In genomic region chr15:10175656-10176055, GRCm38 (mm10) we compare ENCODE assay signal across 35 mouse cellular contexts. TPM values are rescaled to one million over a fixed set of nuclear protein-coding genes. Genes with fewer than 3 reads are reported as not detected.
DNase-seq lines count a peak whose midpoint lies in the region; ATAC-seq and TF ChIP-seq lines count a peak whose summit lies in the region.
"Had no signal": no experiment of that assay in that cellular context is flagged by ENCODE, and none has a peak within 500 bp of the region (broad histone marks: within the 10 kb centered on the region; RNA-seq: fewer than 3 reads in every experiment).

No protein-coding gene starts in this region.

- no peak for TF ChIP-seq CTCF in C2C12 (IDR thresholded peaks at IDR 0.05; ENCODE audit: control insufficient read depth, insufficient read depth, insufficient read length)

- H3K79me2 ChIP-seq in C2C12 (ENCODE audit: control insufficient read depth, insufficient read depth) = no peaks in the 10 kb centered on the region

- H3K27ac ChIP-seq in hindbrain, embryonic 13.5 days = no peak overlapping the region
- H3K27ac ChIP-seq: embryonic facial prominence, embryonic 13.5 days; forebrain, embryonic 10.5 days; forebrain, embryonic 15.5 days; heart, embryonic 10.5 days; heart, embryonic 15.5 days; hindbrain, postnatal 0 days; layer of hippocampus, adult 2 months; limb, embryonic 10.5 days; limb, embryonic 15.5 days; liver, embryonic 14.5 days; macrophage; neural tube, embryonic 12.5 days; stomach, postnatal 0 days had no signal

- no peak overlapping the region for H3K4me2 ChIP-seq in hindbrain, embryonic 13.5 days
- H3K4me2 ChIP-seq: embryonic facial prominence, embryonic 13.5 days; forebrain, embryonic 15.5 days; heart, embryonic 15.5 days; limb, embryonic 15.5 days; midbrain, embryonic 11.5 days; neural tube, embryonic 12.5 days had no signal

- no peaks in the 10 kb centered on the region for H3K36me3 ChIP-seq in C2C12 (ENCODE audit: control insufficient read depth, insufficient read depth)
- no peaks in the 10 kb centered on the region for H3K36me3 ChIP-seq in hindbrain, embryonic 13.5 days
- H3K36me3 ChIP-seq: embryonic facial prominence, embryonic 13.5 days; forebrain, embryonic 10.5 days; forebrain, embryonic 15.5 days; G1E; heart, embryonic 10.5 days; heart, embryonic 15.5 days; limb, embryonic 10.5 days; limb, embryonic 15.5 days; neural tube, embryonic 12.5 days had no signal

- no peaks in the 10 kb centered on the region for H3K79me3 ChIP-seq in C2C12 (ENCODE audit: low read depth)

- no peak overlapping the region for H3K4me3 ChIP-seq in C2C12 (ENCODE audit: insufficient read depth, poor library complexity, severe bottlenecking)
- H3K4me3 ChIP-seq in hindbrain, embryonic 13.5 days = no peak overlapping the region
- H3K4me3 ChIP-seq: embryonic facial prominence, embryonic 13.5 days; forebrain, embryonic 10.5 days; forebrain, embryonic 15.5 days; heart, embryonic 10.5 days; heart, embryonic 15.5 days; layer of hippocampus, adult 2 months; limb, embryonic 10.5 days; limb, embryonic 15.5 days; neural tube, embryonic 12.5 days had no signal

- H3K9me3 ChIP-seq in hindbrain, embryonic 13.5 days = no peaks in the 10 kb centered on the region
- H3K9me3 ChIP-seq: embryonic facial prominence, embryonic 13.5 days; forebrain, embryonic 10.5 days; forebrain, embryonic 15.5 days; G1E; heart, embryonic 10.5 days; heart, embryonic 15.5 days; limb, embryonic 10.5 days; limb, embryonic 15.5 days; neural tube, embryonic 12.5 days had no signal

- H3K9ac ChIP-seq in hindbrain, embryonic 13.5 days = no peak overlapping the region
- H3K9ac ChIP-seq: embryonic facial prominence, embryonic 13.5 days; forebrain, embryonic 15.5 days; heart, embryonic 15.5 days; limb, embryonic 15.5 days; liver, embryonic 14.5 days; neural tube, embryonic 12.5 days had no signal

- peaks cover 3% of the 10 kb centered on the region for H3K27me3 ChIP-seq in C2C12 (ENCODE audit: control insufficient read depth, insufficient read depth, insufficient read length)
- peaks cover 20% of the 10 kb centered on the region for H3K27me3 ChIP-seq in hindbrain, embryonic 13.5 days
- H3K27me3 ChIP-seq: forebrain, embryonic 15.5 days had no signal

- no peak overlapping the region for H3ac ChIP-seq in C2C12 (ENCODE audit: control insufficient read depth, insufficient read length, low read depth)

- peak; percentile 31 for ATAC-seq in frontal cortex, adult (ENCODE audit: low TSS enrichment)
- 0 out of 2 replicates have a peak, but pooled peaks have one; percentile 21 for ATAC-seq in megakaryocyte, adult 5-6 weeks (ENCODE audit: poor library complexity, severe bottlenecking)
- ATAC-seq in hindbrain, embryonic 13.5 days (ENCODE audit: low FRiP score) = no peak
- ATAC-seq in inflammation-experienced regulatory T-cells, adult 6 months = no peak
- ATAC-seq: forebrain, embryonic 15.5 days; hindbrain, postnatal 0 days; intestine, embryonic 16.5 days; midbrain, embryonic 16.5 days had no signal

- no peak for DNase-seq in frontal cortex, postnatal 14 days (ENCODE audit: low spot score in 2 of 2)
- DNase-seq in adrenal gland, postnatal 10 days = peak; percentile 31
- no peak for DNase-seq in spleen, adult 12 weeks (ENCODE audit: low spot score)
- DNase-seq: B cell, adult 2 months; cerebellum, adult 2 months; cerebellum, postnatal 14 days; kidney, adult 9 months; kidney, postnatal 25 days; layer of hippocampus, postnatal 36 days; lung, adult 2 months; lung, postnatal 10 days; thymus, adult 2 months; thymus, postnatal 4 days had no signal

- peaks cover 14% of the 10 kb centered on the region for H3K4me1 ChIP-seq in hindbrain, embryonic 13.5 days (replicated peaks)

- 82% methylated on average over 7 of the region's 7 CpGs for WGBS in hindbrain, embryonic 13.5 days

TF ChIP-seq in C2C12, 6 proteins besides CTCF, POLR2A, EP300 and RAD21:
- TF ChIP-seq USF1 (IDR thresholded peaks at IDR 0.05; ENCODE audit: low read depth) (no peak), CEBPB (IDR thresholded peaks at IDR 0.05; ENCODE audit: low read depth) (no peak), MYOD1 (IDR thresholded peaks at IDR 0.05; ENCODE audit: control insufficient read depth, insufficient read length, low read depth) (peak; percentile 59), MAX (IDR thresholded peaks at IDR 0.05) (no peak), MYOG (IDR thresholded peaks at IDR 0.05; ENCODE audit: control insufficient read depth, extremely low read depth, insufficient read length) (no peak), FOSL1 (IDR thresholded peaks at IDR 0.05; ENCODE audit: insufficient read depth, low read length, poor library complexity, severe bottlenecking) (peak; percentile 12)

RNA-seq across cellular contexts. Expression of gene Prlr, which starts 1.4 kb away (rescaled TPM):
- 0.07 TPM for polyA plus RNA-seq in C2C12 (2012; fragmentation: generic; extraction: Trizol)
- 100 to 1,000 TPM in 1 of 2 experiments, 10 to 100 TPM in 1; 92.6 to 114 TPM for total RNA-seq in adrenal gland, postnatal 10 days (2021)
- total RNA-seq in megakaryocyte, adult 5-6 weeks (2015) = 0.09 TPM in 1 of 2 replicates, not detected in the other
- 0.37 TPM in 1 of 2 replicates, not detected in the other for total RNA-seq in megakaryocyte, adult 5-6 weeks (2017)
- polyA plus RNA-seq in hindbrain, embryonic 13.5 days (2015; fragmentation: Nextera tagmentation; extraction: Ambion mirVana) = 0.40 and 0.75 TPM in 2 replicates
- polyA plus RNA-seq in inflammation-experienced regulatory T-cells, adult 6 months (2017; shearing (Covaris generic)) = under 1 TPM in 2 of 3 experiments, not detected in 1; 0.21 to 0.33 TPM
- polyA plus RNA-seq: G1E, macrophage had no signal

Comparison
In these comparisons a context has a peak if more than half of its experiments do, and no peak if none do; other contexts are left out.
1. ATAC-seq: peak in frontal cortex, adult (single experiment) and megakaryocyte, adult 5-6 weeks (single experiment); none in hindbrain, embryonic 13.5 days (single experiment) and inflammation-experienced regulatory T-cells, adult 6 months (single experiment).